Mouse (Mus musculus): ENCODE results near the gene Olfm3.

- TF ChIP-seq CTCF (IDR thresholded peaks at IDR 0.05; ENCODE audit: borderline replicate concordance, insufficient read depth, low read depth, low read length) (no peak), POLR2A (IDR thresholded peaks at IDR 0.05; ENCODE audit: borderline replicate concordance, insufficient read depth, low read length) (no peak)
Observed at GRCm38 (mm10) chr3:114971183-114971582, 67.3 kb downstream of the Olfm3 start.
